Mouse (Mus musculus) stomach, embryonic 14.5 days (tissue): ENCODE measurements around the gene Scrg1. TPM values are rescaled to one million over a fixed set of nuclear protein-coding genes. Genes with fewer than 3 reads are reported as not detected.
A peak's percentile ranks its signal among the peaks of the same experiment; 100 is the strongest.
"Not testable (repeated sequence)": the region's sequence is repeated elsewhere in the genome, so short reads cannot be mapped to it uniquely, and the experiment has no call there.

Source experiments
- ATAC-seq: fragments of 200-750 bp; cut with Nextera tagmentation; 2 replicates; pipeline ENCODE4 v1.8.0; 2017; ENCODE audit warnings: low read depth, moderate TSS enrichment; ENCODE audit not compliant: insufficient number of reproducible peaks, insufficient read depth, low FRiP score
- H3K27ac ChIP-seq: fragments of 300-500 bp; sonication (generic); 2 replicates; pipeline ENCODE4 v1.5.1; 2014; ENCODE audit warnings: mild to moderate bottlenecking, low read length, moderate library complexity, mixed read lengths
- H3K27me3 ChIP-seq: fragments of 300-500 bp; sonication (generic); 2 replicates; pipeline ENCODE4 v1.6.1; 2014; ENCODE audit warnings: low read length, control low read depth, mixed read lengths; ENCODE audit not compliant: control insufficient read depth, insufficient read depth
- H3K36me3 ChIP-seq: fragments of 300-500 bp; sonication (generic); 2 replicates; pipeline ENCODE4 v1.6.1; 2014; ENCODE audit warnings: mild to moderate bottlenecking, control low read depth, low read length, moderate library complexity, mixed read lengths; ENCODE audit not compliant: control insufficient read depth, insufficient read depth
- H3K4me1 ChIP-seq: fragments of 300-500 bp; sonication (generic); 2 replicates; pipeline ENCODE4 v1.6.1; 2014; ENCODE audit warnings: low read length, control low read depth, mixed read lengths; ENCODE audit not compliant: control insufficient read depth, insufficient read depth
- H3K4me2 ChIP-seq: fragments of 300-500 bp; sonication (generic); replicated peaks from 2 replicates; pipeline ENCODE4 v1.6.1; 2014; ENCODE audit warnings: low read depth, low read length, control low read depth
- H3K4me3 ChIP-seq: fragments of 300-500 bp; sonication (generic); 2 replicates; pipeline ENCODE4 v1.5.1; 2014; ENCODE audit warnings: low read depth, low read length, control low read depth
- H3K9ac ChIP-seq: fragments of 300-500 bp; sonication (generic); replicated peaks from 2 replicates; pipeline ENCODE4 v1.6.1; 2014; ENCODE audit warnings: low read depth, mild to moderate bottlenecking, control low read depth, low read length, moderate library complexity, mixed read lengths
- H3K9me3 ChIP-seq: fragments of 300-500 bp; sonication (generic); 2 replicates; pipeline ENCODE4 v1.6.1; 2016; ENCODE audit warnings: low read depth, low read length, control low read depth; ENCODE audit not compliant: control insufficient read depth
- WGBS: fragments of 180-500 bp; shearing (Covaris S2); extraction: QIAGEN DNeasy Blood & Tissue Kit; methylation state at CpG from one replicate; pipeline ENCODE4 v1.1.7; 2014; 5-methylcytosine and 5-hydroxymethylcytosine counted together
- polyA plus RNA-seq: library from polyadenylated mRNA; unstranded; fragments of >200 nt; fragmentation: Nextera tagmentation; extraction: Ambion mirVana; gene quantifications from 2 replicates; pipeline ENCODE4 v1.2.1, GENCODE M21; 2014

Scrg1 gene
- polyA plus RNA-seq, 1 experiment from 2014 or later: 0.64 TPM

GRCm38 (mm10) chr8:57427581-57428366 is 27.9 kb upstream of the Scrg1 start:
- no peaks in the 10 kb centered on the region for H3K4me1 ChIP-seq
- no peaks in the 10 kb centered on the region for H3K36me3 ChIP-seq
- no peaks in the 10 kb centered on the region for H3K9me3 ChIP-seq
- H3K27ac ChIP-seq: no peak overlapping the region
- H3K9ac ChIP-seq: no peak overlapping the region
- no peaks in the 10 kb centered on the region for H3K27me3 ChIP-seq
- WGBS: 67% methylated on average over 18 of the region's 18 CpGs
- ATAC-seq: no peak
- H3K4me2 ChIP-seq: no peak overlapping the region
- H3K4me3 ChIP-seq: no peak overlapping the region

GRCm38 (mm10) chr8:57428566-57428965 is 27.2 kb upstream of the Scrg1 start:
- 39% methylated on average over 1 of the region's 1 CpGs for WGBS
- H3K36me3 ChIP-seq: no peaks in the 10 kb centered on the region
- no peak overlapping the region for H3K4me2 ChIP-seq
- H3K9ac ChIP-seq: no peak overlapping the region
- no peak overlapping the region for H3K27ac ChIP-seq
- H3K27me3 ChIP-seq: no peaks in the 10 kb centered on the region
- ATAC-seq: no peak
- no peaks in the 10 kb centered on the region for H3K9me3 ChIP-seq
- no peak overlapping the region for H3K4me3 ChIP-seq
- H3K4me1 ChIP-seq: no peaks in the 10 kb centered on the region

- no peaks in the 10 kb centered on the region for H3K4me1 ChIP-seq
- 36% methylated on average over 18 of the region's 18 CpGs for WGBS
- peak overlapping the region; percentile 22; the same call in 1 of the 2 replicates for H3K4me2 ChIP-seq
- no peaks in the 10 kb centered on the region for H3K27me3 ChIP-seq
- H3K36me3 ChIP-seq: no peaks in the 10 kb centered on the region
- H3K9ac ChIP-seq: no peak overlapping the region
- H3K9me3 ChIP-seq: no peaks in the 10 kb centered on the region
- no peak overlapping the region for H3K27ac ChIP-seq
- ATAC-seq: no peak
- H3K4me3 ChIP-seq: no peak overlapping the region
Observed at GRCm38 (mm10) chr8:57429166-57429887, 26.4 kb upstream of the Scrg1 start.

- not testable (repeated sequence) for ATAC-seq, H3K27me3 ChIP-seq
Observed at GRCm38 (mm10) chr8:57429888-57430274, 25.8 kb upstream of the Scrg1 start.

GRCm38 (mm10) chr8:57430901-57431300 is 24.8 kb upstream of the Scrg1 start:
- H3K4me1 ChIP-seq: no peaks in the 10 kb centered on the region
- no peaks in the 10 kb centered on the region for H3K9me3 ChIP-seq
- no peak for ATAC-seq
- no peak overlapping the region for H3K9ac ChIP-seq
- no peaks in the 10 kb centered on the region for H3K36me3 ChIP-seq
- H3K4me2 ChIP-seq: no peak overlapping the region
- WGBS: 82% methylated on average over 11 of the region's 11 CpGs
- no peak overlapping the region for H3K27ac ChIP-seq
- H3K4me3 ChIP-seq: no peak overlapping the region
- H3K27me3 ChIP-seq: no peaks in the 10 kb centered on the region

More at GRCm38 (mm10) chr8:57429888-57430274, 25.8 kb upstream of the Scrg1 start:
- not testable (repeated sequence) for H3K27ac ChIP-seq, H3K4me2 ChIP-seq, H3K4me3 ChIP-seq, H3K9me3 ChIP-seq, H3K9ac ChIP-seq, H3K36me3 ChIP-seq, H3K4me1 ChIP-seq
- 69% methylated on average over 5 of the region's 5 CpGs for WGBS

- Histone ChIP-seq H3K27me3 (no peaks in the 10 kb centered on the region), H3K27ac (no peak overlapping the region), H3K9ac (no peak overlapping the region), H3K9me3 (no peaks in the 10 kb centered on the region), H3K36me3 (no peaks in the 10 kb centered on the region), H3K4me2 (no peak overlapping the region), H3K4me3 (no peak overlapping the region), H3K4me1 (no peaks in the 10 kb centered on the region)
- no peak for ATAC-seq
- 76% methylated on average over 5 of the region's 5 CpGs for WGBS
Observed at GRCm38 (mm10) chr8:57432802-57433201, 22.9 kb upstream of the Scrg1 start.

- Histone ChIP-seq H3K4me1 (no peaks in the 10 kb centered on the region), H3K9ac (no peak overlapping the region), H3K9me3 (no peaks in the 10 kb centered on the region), H3K36me3 (no peaks in the 10 kb centered on the region), H3K27me3 (no peaks in the 10 kb centered on the region), H3K27ac (no peak overlapping the region), H3K4me3 (no peak overlapping the region), H3K4me2 (no peak overlapping the region)
- WGBS: 50% methylated on average over 18 of the region's 18 CpGs
- no peak for ATAC-seq
Observed at GRCm38 (mm10) chr8:57435768-57436436, 19.8 kb upstream of the Scrg1 start.

GRCm38 (mm10) chr8:57436437-57436796 is 19.3 kb upstream of the Scrg1 start:
- no peak overlapping the region for H3K27ac ChIP-seq
- WGBS: 87% methylated on average over 9 of the region's 9 CpGs

More at GRCm38 (mm10) chr8:57436437-57436796, 19.3 kb upstream of the Scrg1 start:
- Histone ChIP-seq H3K27me3 (no peaks in the 10 kb centered on the region), H3K36me3 (no peaks in the 10 kb centered on the region), H3K4me2 (no peak overlapping the region), H3K9me3 (no peaks in the 10 kb centered on the region), H3K4me3 (no peak overlapping the region), H3K9ac (no peak overlapping the region), H3K4me1 (no peaks in the 10 kb centered on the region)
- no peak for ATAC-seq
